Mouse (Mus musculus): Measurements from ENCODE around the gene Car6. TPM values are rescaled to one million over a fixed set of nuclear protein-coding genes. Genes with fewer than 3 reads are reported as not detected.

Gene Car6
- polyA plus RNA-seq, 1 experiment from 2014 or later: 0.27 TPM

- no peak for ATAC-seq
- WGBS: 52% methylated on average over 3 of the region's 3 CpGs
Observed at GRCm38 (mm10) chr4:150204877-150205276, 3.7 kb upstream of the Car6 start.

GRCm38 (mm10) chr4:150202702-150203101, 1.6 kb upstream of the Car6 start:
- Histone ChIP-seq H3K4me2 (replicated peaks; ENCODE audit: low read depth, low read length) (no peak overlapping the region), H3K36me3 (ENCODE audit: insufficient read depth, low read length) (no peaks in the 10 kb centered on the region), H3K27me3 (replicated peaks; ENCODE audit: insufficient read depth, low read length) (no peaks in the 10 kb centered on the region), H3K9me3 (ENCODE audit: low read length) (no peaks in the 10 kb centered on the region), H3K4me1 (ENCODE audit: insufficient read depth, low read depth, low read length) (no peaks in the 10 kb centered on the region), H3K9ac (replicated peaks; ENCODE audit: low read depth) (no peak overlapping the region), H3K27ac (ENCODE audit: low read length) (no peak overlapping the region), H3K4me3 (ENCODE audit: low read depth, low read length) (no peak overlapping the region)
- DNase-seq (ENCODE audit: low spot score) (peak; percentile 44), ATAC-seq (no peak)
- WGBS: 77% methylated on average over 5 of the region's 5 CpGs
- TF ChIP-seq EP300 (IDR thresholded peaks at IDR 0.05) (no peak), CTCF (IDR thresholded peaks at IDR 0.05) (no peak)

More at GRCm38 (mm10) chr4:150204877-150205276, 3.7 kb upstream of the Car6 start:
- Histone ChIP-seq H3K27me3 (replicated peaks; ENCODE audit: insufficient read depth, low read length) (no peaks in the 10 kb centered on the region), H3K4me1 (ENCODE audit: insufficient read depth, low read depth, low read length) (no peaks in the 10 kb centered on the region), H3K4me3 (ENCODE audit: low read depth, low read length) (no peak overlapping the region), H3K36me3 (ENCODE audit: insufficient read depth, low read length) (no peaks in the 10 kb centered on the region), H3K4me2 (replicated peaks; ENCODE audit: low read depth, low read length) (no peak overlapping the region), H3K9ac (replicated peaks; ENCODE audit: low read depth) (no peak overlapping the region), H3K27ac (ENCODE audit: low read length) (no peak overlapping the region), H3K9me3 (ENCODE audit: low read length) (no peaks in the 10 kb centered on the region)
- no peak for DNase-seq (ENCODE audit: low spot score)
- TF ChIP-seq EP300 (IDR thresholded peaks at IDR 0.05) (no peak), CTCF (IDR thresholded peaks at IDR 0.05) (no peak)

GRCm38 (mm10) chr4:150198268-150198667, 2.9 kb downstream of the Car6 start:
- no peak overlapping the region for H3K9ac ChIP-seq (replicated peaks; ENCODE audit: low read depth)
- TF ChIP-seq CTCF (IDR thresholded peaks at IDR 0.05) (no peak), EP300 (IDR thresholded peaks at IDR 0.05) (no peak)

GRCm38 (mm10) chr4:150193915-150194314, 7.2 kb downstream of the Car6 start:
- H3K27me3 ChIP-seq (replicated peaks; ENCODE audit: insufficient read depth, low read length): no peaks in the 10 kb centered on the region
- H3K4me2 ChIP-seq (replicated peaks; ENCODE audit: low read depth, low read length): no peak overlapping the region
- DNase-seq (ENCODE audit: low spot score) (peak; percentile 43), ATAC-seq (no peak)
- H3K36me3 ChIP-seq (ENCODE audit: insufficient read depth, low read length): no peaks in the 10 kb centered on the region
- H3K9ac ChIP-seq (replicated peaks; ENCODE audit: low read depth): no peak overlapping the region
- 35% methylated on average over 1 of the region's 1 CpGs for WGBS
- no peak overlapping the region for H3K27ac ChIP-seq (ENCODE audit: low read length)
- TF ChIP-seq CTCF (IDR thresholded peaks at IDR 0.05) (peak; percentile 88), EP300 (IDR thresholded peaks at IDR 0.05) (no peak)
- H3K4me3 ChIP-seq (ENCODE audit: low read depth, low read length): no peak overlapping the region
- no peaks in the 10 kb centered on the region for H3K9me3 ChIP-seq (ENCODE audit: low read length)
- H3K4me1 ChIP-seq (ENCODE audit: insufficient read depth, low read depth, low read length): no peaks in the 10 kb centered on the region

More at GRCm38 (mm10) chr4:150198268-150198667, 2.9 kb downstream of the Car6 start:
- no peaks in the 10 kb centered on the region for H3K4me1 ChIP-seq (ENCODE audit: insufficient read depth, low read depth, low read length)
- H3K36me3 ChIP-seq (ENCODE audit: insufficient read depth, low read length): no peaks in the 10 kb centered on the region
- no peaks in the 10 kb centered on the region for H3K27me3 ChIP-seq (replicated peaks; ENCODE audit: insufficient read depth, low read length)
- no peaks in the 10 kb centered on the region for H3K9me3 ChIP-seq (ENCODE audit: low read length)
- no peak overlapping the region for H3K4me2 ChIP-seq (replicated peaks; ENCODE audit: low read depth, low read length)
- DNase-seq (ENCODE audit: low spot score) (no peak), ATAC-seq (no peak)
- H3K27ac ChIP-seq (ENCODE audit: low read length): no peak overlapping the region
- no peak overlapping the region for H3K4me3 ChIP-seq (ENCODE audit: low read depth, low read length)
- 70% methylated on average over 9 of the region's 9 CpGs for WGBS

GRCm38 (mm10) chr4:150192199-150192598, 8.9 kb downstream of the Car6 start:
- no peaks in the 10 kb centered on the region for H3K4me1 ChIP-seq (ENCODE audit: insufficient read depth, low read depth, low read length)
- no peak overlapping the region for H3K9ac ChIP-seq (replicated peaks; ENCODE audit: low read depth)
- 75% methylated on average over 6 of the region's 6 CpGs for WGBS
- H3K27ac ChIP-seq (ENCODE audit: low read length): no peak overlapping the region
- ATAC-seq (no peak), DNase-seq (ENCODE audit: low spot score) (no peak)
- no peaks in the 10 kb centered on the region for H3K36me3 ChIP-seq (ENCODE audit: insufficient read depth, low read length)
- no peaks in the 10 kb centered on the region for H3K27me3 ChIP-seq (replicated peaks; ENCODE audit: insufficient read depth, low read length)
- TF ChIP-seq EP300 (IDR thresholded peaks at IDR 0.05) (no peak), CTCF (IDR thresholded peaks at IDR 0.05) (no peak)
- H3K4me2 ChIP-seq (replicated peaks; ENCODE audit: low read depth, low read length): no peak overlapping the region
- H3K4me3 ChIP-seq (ENCODE audit: low read depth, low read length): no peak overlapping the region
- no peaks in the 10 kb centered on the region for H3K9me3 ChIP-seq (ENCODE audit: low read length)

- H3K27ac ChIP-seq (ENCODE audit: low read length): no peak overlapping the region
- no peaks in the 10 kb centered on the region for H3K4me1 ChIP-seq (ENCODE audit: insufficient read depth, low read depth, low read length)
- H3K27me3 ChIP-seq (replicated peaks; ENCODE audit: insufficient read depth, low read length): no peaks in the 10 kb centered on the region
- DNase-seq (ENCODE audit: low spot score) (no peak), ATAC-seq (no peak)
- no peaks in the 10 kb centered on the region for H3K9me3 ChIP-seq (ENCODE audit: low read length)
- no peak overlapping the region for H3K4me2 ChIP-seq (replicated peaks; ENCODE audit: low read depth, low read length)
- no peak overlapping the region for H3K4me3 ChIP-seq (ENCODE audit: low read depth, low read length)
- TF ChIP-seq EP300 (IDR thresholded peaks at IDR 0.05): no peak
- no peak for TF ChIP-seq CTCF (IDR thresholded peaks at IDR 0.05)
- WGBS: 51% methylated on average over 11 of the region's 11 CpGs
- H3K36me3 ChIP-seq (ENCODE audit: insufficient read depth, low read length): no peaks in the 10 kb centered on the region
- no peak overlapping the region for H3K9ac ChIP-seq (replicated peaks; ENCODE audit: low read depth)
Observed at GRCm38 (mm10) chr4:150188236-150188635, 12.9 kb downstream of the Car6 start.

- H3K4me3 ChIP-seq (ENCODE audit: low read depth, low read length): no peak overlapping the region
- ATAC-seq: no peak
Observed at GRCm38 (mm10) chr4:150181304-150181703, 19.8 kb downstream of the Car6 start.

More at GRCm38 (mm10) chr4:150181304-150181703, 19.8 kb downstream of the Car6 start:
- no peaks in the 10 kb centered on the region for H3K4me1 ChIP-seq (ENCODE audit: insufficient read depth, low read depth, low read length)
- H3K27ac ChIP-seq (ENCODE audit: low read length): no peak overlapping the region
- DNase-seq (ENCODE audit: low spot score): no peak
- no peaks in the 10 kb centered on the region for H3K36me3 ChIP-seq (ENCODE audit: insufficient read depth, low read length)
- no peak overlapping the region for H3K9ac ChIP-seq (replicated peaks; ENCODE audit: low read depth)
- H3K27me3 ChIP-seq (replicated peaks; ENCODE audit: insufficient read depth, low read length): no peaks in the 10 kb centered on the region
- no peak overlapping the region for H3K4me2 ChIP-seq (replicated peaks; ENCODE audit: low read depth, low read length)
- 87% methylated on average over 7 of the region's 7 CpGs for WGBS
- peak; percentile 22; the same call in 1 of the 2 replicates for TF ChIP-seq CTCF (IDR thresholded peaks at IDR 0.05)
- TF ChIP-seq EP300 (IDR thresholded peaks at IDR 0.05): no peak
- no peaks in the 10 kb centered on the region for H3K9me3 ChIP-seq (ENCODE audit: low read length)
